Mouse (Mus musculus): ENCODE results near the gene Chil3. TPM values are rescaled to one million over a fixed set of nuclear protein-coding genes. Genes with fewer than 3 reads are reported as not detected.
"Not testable (repeated sequence)": the region's sequence is repeated elsewhere in the genome, so short reads cannot be mapped to it uniquely, and the experiment has no call there.

The Chil3 gene
- 0.70 TPM in 1 of 2 replicates, not detected in the other for polyA plus RNA-seq (2014; fragmentation: Nextera tagmentation; extraction: Ambion mirVana)

DNA sequence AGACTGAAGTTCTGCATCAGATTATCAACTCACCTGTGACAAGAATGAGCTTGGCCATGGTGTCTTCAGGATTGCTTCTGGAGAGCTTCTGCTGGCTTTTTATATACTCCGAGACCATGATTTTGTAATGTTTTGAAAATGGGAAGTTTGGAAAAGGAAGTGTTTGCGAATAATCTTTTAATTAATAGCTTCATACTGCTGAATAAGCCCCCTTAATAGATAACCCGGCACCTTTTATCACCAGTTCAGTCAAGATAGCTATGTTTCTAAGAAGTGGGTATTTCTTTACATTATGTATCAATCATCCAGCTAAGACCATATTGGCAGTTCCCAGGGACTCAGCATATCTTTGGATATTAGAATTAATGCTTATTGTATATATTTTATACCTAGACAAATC, at the start of gene Chil3:
Gene Chil3, minus strand, starts transcription at position 101 of the 400 bp plus-strand sequence.
- H3K4me1 ChIP-seq (ENCODE audit: control insufficient read depth, insufficient read depth, low read length), result no peaks in the 10 kb centered on the region
- H3K27ac ChIP-seq (ENCODE audit: low read length), result no peak within 1 kb of the TSS
- 73% methylated on average over 3 of the region's 3 CpGs for WGBS
- ATAC-seq (ENCODE audit: insufficient number of reproducible peaks, insufficient read depth, low FRiP score, low read depth), result no peak
- no peak within 1 kb of the TSS for H3K4me3 ChIP-seq (ENCODE audit: low read depth, low read length)
- no peaks in the 10 kb centered on the region for H3K36me3 ChIP-seq (ENCODE audit: control insufficient read depth, insufficient read depth, low read length)
- no peak within 1 kb of the TSS for H3K4me2 ChIP-seq (replicated peaks; ENCODE audit: low read depth, low read length)
- H3K27me3 ChIP-seq (ENCODE audit: control insufficient read depth, insufficient read depth, low read length), result no peaks in the 10 kb centered on the region
- H3K9ac ChIP-seq (replicated peaks; ENCODE audit: low read depth, low read length), result no peak within 1 kb of the TSS
- H3K9me3 ChIP-seq (ENCODE audit: control insufficient read depth, low read depth, low read length), result no peaks in the 10 kb centered on the region

DNA sequence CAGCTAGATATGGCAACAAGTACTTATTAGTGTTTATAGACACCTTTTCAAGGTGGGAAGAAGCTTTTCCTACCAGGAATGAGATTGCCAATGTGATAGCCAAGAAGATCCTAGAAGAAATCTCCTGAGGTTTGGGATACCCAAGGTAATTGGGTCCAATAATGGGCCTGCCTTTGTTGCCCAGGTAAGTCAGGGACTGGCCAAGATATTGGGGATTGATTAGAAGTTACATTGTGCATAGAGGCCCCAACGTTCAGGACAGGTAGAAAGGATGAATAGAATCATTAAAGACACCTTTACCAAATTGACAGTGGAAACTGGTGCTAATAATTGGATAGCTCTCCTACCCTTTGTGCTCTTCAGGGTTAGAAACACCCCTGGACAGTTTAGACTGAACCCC, 30.7 kb upstream of the Chil3 start:
- WGBS, result 67% methylated on average over 1 of the region's 1 CpGs
- H3K9ac ChIP-seq (replicated peaks; ENCODE audit: low read depth, low read length); ATAC-seq (ENCODE audit: insufficient number of reproducible peaks, insufficient read depth, low FRiP score, low read depth); H3K9me3 ChIP-seq (ENCODE audit: control insufficient read depth, low read depth, low read length); H3K36me3 ChIP-seq (ENCODE audit: control insufficient read depth, insufficient read depth, low read length); H3K4me1 ChIP-seq (ENCODE audit: control insufficient read depth, insufficient read depth, low read length); H3K4me2 ChIP-seq (replicated peaks; ENCODE audit: low read depth, low read length); H3K4me3 ChIP-seq (ENCODE audit: low read depth, low read length); H3K27me3 ChIP-seq (ENCODE audit: control insufficient read depth, insufficient read depth, low read length); H3K27ac ChIP-seq (ENCODE audit: low read length): not testable (repeated sequence)

DNA sequence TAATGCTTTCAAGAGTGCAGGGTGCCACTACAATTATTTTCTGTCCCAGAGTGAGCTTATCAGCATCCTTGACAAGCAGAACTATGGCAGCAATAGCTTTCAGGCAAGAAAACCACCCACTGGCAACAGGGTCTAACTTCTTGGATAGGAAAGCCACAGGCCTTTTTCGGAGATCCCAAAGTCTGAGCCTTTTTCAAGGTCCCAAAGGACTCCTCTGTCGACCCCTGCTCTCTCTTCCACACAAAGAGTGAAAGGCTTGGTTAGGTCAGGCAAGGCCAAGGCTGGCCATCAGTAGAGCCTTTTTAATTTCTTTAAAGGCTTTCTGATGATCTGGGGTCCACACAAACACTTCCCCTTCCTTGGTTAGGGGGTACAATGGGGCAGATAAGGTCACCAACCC, 29.9 kb upstream of the Chil3 start:
- H3K4me3 ChIP-seq (ENCODE audit: low read depth, low read length); ATAC-seq (ENCODE audit: insufficient number of reproducible peaks, insufficient read depth, low FRiP score, low read depth); H3K4me2 ChIP-seq (replicated peaks; ENCODE audit: low read depth, low read length); H3K4me1 ChIP-seq (ENCODE audit: control insufficient read depth, insufficient read depth, low read length); H3K27me3 ChIP-seq (ENCODE audit: control insufficient read depth, insufficient read depth, low read length); H3K9me3 ChIP-seq (ENCODE audit: control insufficient read depth, low read depth, low read length); H3K27ac ChIP-seq (ENCODE audit: low read length); H3K9ac ChIP-seq (replicated peaks; ENCODE audit: low read depth, low read length); H3K36me3 ChIP-seq (ENCODE audit: control insufficient read depth, insufficient read depth, low read length): not testable (repeated sequence)
- 73% methylated on average over 2 of the region's 2 CpGs for WGBS

DNA sequence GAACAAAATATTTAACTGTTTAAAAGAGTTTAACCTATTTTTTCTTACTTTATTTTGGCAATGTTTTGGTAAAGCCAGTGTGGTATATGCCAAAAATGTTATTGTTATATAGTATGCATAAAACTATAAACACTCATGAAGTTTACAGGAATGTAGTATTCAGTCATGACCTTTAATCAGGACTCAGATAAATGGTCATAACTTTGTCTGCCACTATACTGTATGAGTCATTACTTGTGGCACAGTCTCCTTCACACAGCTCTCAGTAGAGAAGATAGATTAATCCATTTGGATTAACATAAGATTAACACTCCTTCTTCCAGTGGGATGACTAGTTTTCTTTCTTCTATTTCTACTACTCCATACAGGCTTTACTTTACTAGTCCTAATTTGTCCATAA, 28.9 kb upstream of the Chil3 start:
- Histone ChIP-seq H3K4me3 (ENCODE audit: low read depth, low read length) (no peak overlapping the region), H3K27me3 (ENCODE audit: control insufficient read depth, insufficient read depth, low read length) (no peaks in the 10 kb centered on the region), H3K9me3 (ENCODE audit: control insufficient read depth, low read depth, low read length) (peaks cover 10% of the 10 kb centered on the region; the same call in 1 of the 2 replicates), H3K27ac (ENCODE audit: low read length) (no peak overlapping the region), H3K4me2 (replicated peaks; ENCODE audit: low read depth, low read length) (no peak overlapping the region), H3K9ac (replicated peaks; ENCODE audit: low read depth, low read length) (no peak overlapping the region), H3K4me1 (ENCODE audit: control insufficient read depth, insufficient read depth, low read length) (no peaks in the 10 kb centered on the region), H3K36me3 (ENCODE audit: control insufficient read depth, insufficient read depth, low read length) (no peaks in the 10 kb centered on the region)
- ATAC-seq (ENCODE audit: insufficient number of reproducible peaks, insufficient read depth, low FRiP score, low read depth), result no peak

DNA sequence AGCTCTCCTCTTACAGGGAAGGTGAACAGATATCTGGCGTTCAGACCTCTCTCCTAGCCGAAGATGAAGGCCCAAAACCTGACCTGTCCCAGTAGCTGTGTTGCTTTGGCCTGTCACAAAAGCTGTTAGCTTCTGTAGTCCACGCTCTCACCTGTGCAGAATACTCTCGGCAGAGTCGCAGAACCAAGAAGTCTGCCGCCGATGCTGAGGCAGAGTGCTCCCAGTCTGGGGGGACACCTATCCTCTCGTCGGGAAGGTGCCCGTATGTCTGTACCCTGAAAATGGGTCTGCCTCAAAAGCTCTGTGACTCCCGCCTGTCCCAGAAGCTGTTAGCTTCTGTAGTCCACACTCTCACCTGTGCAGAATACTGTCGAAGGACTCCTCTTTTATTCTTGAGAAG, 28.1 kb upstream of the Chil3 start:
- H3K36me3 ChIP-seq (ENCODE audit: control insufficient read depth, insufficient read depth, low read length), result no peaks in the 10 kb centered on the region
- no peak overlapping the region for H3K4me2 ChIP-seq (replicated peaks; ENCODE audit: low read depth, low read length)
- no peak overlapping the region for H3K27ac ChIP-seq (ENCODE audit: low read length)
- H3K4me3 ChIP-seq (ENCODE audit: low read depth, low read length), result no peak overlapping the region
- no peaks in the 10 kb centered on the region for H3K4me1 ChIP-seq (ENCODE audit: control insufficient read depth, insufficient read depth, low read length)
- peaks cover 10% of the 10 kb centered on the region; the same call in 1 of the 2 replicates for H3K9me3 ChIP-seq (ENCODE audit: control insufficient read depth, low read depth, low read length)
- H3K9ac ChIP-seq (replicated peaks; ENCODE audit: low read depth, low read length), result no peak overlapping the region
- ATAC-seq (ENCODE audit: insufficient number of reproducible peaks, insufficient read depth, low FRiP score, low read depth), result no peak
- 90% methylated on average over 12 of the region's 12 CpGs for WGBS
- H3K27me3 ChIP-seq (ENCODE audit: control insufficient read depth, insufficient read depth, low read length), result no peaks in the 10 kb centered on the region

DNA sequence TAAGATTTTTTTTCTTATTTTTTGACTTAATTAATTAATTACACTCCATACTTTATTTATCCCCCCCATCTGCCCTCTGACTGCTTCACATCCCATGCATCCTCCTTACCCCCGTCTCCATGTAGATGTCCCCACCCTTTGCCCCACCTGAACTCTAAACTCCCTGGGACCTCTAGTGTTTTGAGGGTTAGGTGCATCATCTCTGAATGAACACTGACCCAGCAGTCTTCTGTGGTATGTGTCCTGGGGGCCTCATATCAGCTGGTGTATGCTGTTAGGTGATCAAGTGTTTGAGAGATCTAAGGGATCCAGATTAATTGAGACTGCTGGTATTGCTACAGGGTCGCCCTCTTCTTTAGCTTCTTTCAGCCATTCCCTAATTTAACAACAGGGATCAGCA, 20.6 kb upstream of the Chil3 start:
- Histone ChIP-seq H3K9ac (replicated peaks; ENCODE audit: low read depth, low read length) (no peak overlapping the region), H3K4me2 (replicated peaks; ENCODE audit: low read depth, low read length) (no peak overlapping the region), H3K27me3 (ENCODE audit: control insufficient read depth, insufficient read depth, low read length) (no peaks in the 10 kb centered on the region), H3K36me3 (ENCODE audit: control insufficient read depth, insufficient read depth, low read length) (no peaks in the 10 kb centered on the region), H3K9me3 (ENCODE audit: control insufficient read depth, low read depth, low read length) (no peaks in the 10 kb centered on the region), H3K4me3 (ENCODE audit: low read depth, low read length) (no peak overlapping the region), H3K4me1 (ENCODE audit: control insufficient read depth, insufficient read depth, low read length) (no peaks in the 10 kb centered on the region), H3K27ac (ENCODE audit: low read length) (no peak overlapping the region)
- peak; percentile 33; the same call in 1 of the 2 replicates for ATAC-seq (ENCODE audit: insufficient number of reproducible peaks, insufficient read depth, low FRiP score, low read depth)
- WGBS, result 84% methylated on average over 2 of the region's 2 CpGs

DNA sequence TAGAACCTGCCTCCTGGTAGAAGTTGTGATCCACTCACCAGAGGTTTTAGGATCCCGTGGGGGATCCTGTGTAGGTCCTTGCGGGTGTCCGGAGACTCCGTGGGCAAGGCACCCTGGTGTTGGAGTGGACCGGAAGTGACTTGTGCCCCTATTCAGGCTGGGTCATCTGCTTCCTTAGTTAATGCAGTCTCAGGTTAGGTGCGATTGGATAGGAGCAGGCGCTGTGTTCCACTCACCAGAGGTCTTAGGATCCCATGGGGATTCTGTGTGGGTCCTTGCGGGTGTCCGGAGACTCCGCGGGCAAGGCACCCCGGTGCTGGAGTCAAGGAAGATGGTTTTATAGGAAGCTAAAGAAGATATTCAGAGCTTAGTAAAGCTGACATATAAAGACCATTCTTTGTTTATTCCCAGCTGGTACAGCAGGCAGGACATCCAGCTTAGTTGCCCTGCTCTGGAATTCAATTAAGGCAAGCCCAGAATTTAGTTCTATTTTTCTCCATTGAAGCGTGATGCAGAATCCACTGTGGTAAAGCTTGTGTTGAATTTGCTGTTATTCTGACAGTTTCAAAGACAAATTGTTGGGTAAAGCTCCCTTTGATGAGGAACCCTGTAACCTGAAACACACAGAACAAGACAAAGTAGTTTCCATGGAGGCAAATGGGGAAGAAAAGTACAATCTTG, 10.3 kb upstream of the Chil3 start:
- H3K36me3 ChIP-seq (ENCODE audit: control insufficient read depth, insufficient read depth, low read length), result no peaks in the 10 kb centered on the region
- H3K9me3 ChIP-seq (ENCODE audit: control insufficient read depth, low read depth, low read length), result no peaks in the 10 kb centered on the region
- no peaks in the 10 kb centered on the region for H3K4me1 ChIP-seq (ENCODE audit: control insufficient read depth, insufficient read depth, low read length)
- WGBS, result 86% methylated on average over 13 of the region's 13 CpGs
- H3K27ac ChIP-seq (ENCODE audit: low read length), result no peak overlapping the region
- no peak overlapping the region for H3K9ac ChIP-seq (replicated peaks; ENCODE audit: low read depth, low read length)
- H3K4me2 ChIP-seq (replicated peaks; ENCODE audit: low read depth, low read length), result no peak overlapping the region
- no peak overlapping the region for H3K4me3 ChIP-seq (ENCODE audit: low read depth, low read length)
- H3K27me3 ChIP-seq (ENCODE audit: control insufficient read depth, insufficient read depth, low read length), result no peaks in the 10 kb centered on the region
- ATAC-seq (ENCODE audit: insufficient number of reproducible peaks, insufficient read depth, low FRiP score, low read depth), result no peak

DNA sequence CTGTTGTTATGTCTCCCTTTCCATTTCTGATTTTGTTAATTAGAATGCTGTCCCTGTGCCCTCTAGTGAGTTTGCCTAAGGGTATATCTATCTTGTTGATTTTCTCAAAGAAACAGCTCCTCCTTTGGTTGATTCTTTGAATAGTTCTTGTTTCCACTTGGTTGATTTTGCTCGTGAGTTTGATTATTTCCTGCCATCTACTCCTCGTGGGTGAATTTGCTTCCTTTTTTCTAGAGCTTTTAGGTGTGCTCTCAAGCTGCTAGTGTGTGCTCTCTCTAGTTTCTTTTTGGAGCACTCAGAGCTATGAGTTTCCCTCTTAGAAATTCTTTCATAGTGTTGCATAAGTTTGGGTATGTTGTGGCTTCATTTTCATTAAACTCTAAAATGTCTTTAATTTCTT, 7.6 kb upstream of the Chil3 start:
- not testable (repeated sequence) for H3K27me3 ChIP-seq (ENCODE audit: control insufficient read depth, insufficient read depth, low read length); ATAC-seq (ENCODE audit: insufficient number of reproducible peaks, insufficient read depth, low FRiP score, low read depth)
- WGBS, result 61% methylated on average over 2 of the region's 2 CpGs

DNA sequence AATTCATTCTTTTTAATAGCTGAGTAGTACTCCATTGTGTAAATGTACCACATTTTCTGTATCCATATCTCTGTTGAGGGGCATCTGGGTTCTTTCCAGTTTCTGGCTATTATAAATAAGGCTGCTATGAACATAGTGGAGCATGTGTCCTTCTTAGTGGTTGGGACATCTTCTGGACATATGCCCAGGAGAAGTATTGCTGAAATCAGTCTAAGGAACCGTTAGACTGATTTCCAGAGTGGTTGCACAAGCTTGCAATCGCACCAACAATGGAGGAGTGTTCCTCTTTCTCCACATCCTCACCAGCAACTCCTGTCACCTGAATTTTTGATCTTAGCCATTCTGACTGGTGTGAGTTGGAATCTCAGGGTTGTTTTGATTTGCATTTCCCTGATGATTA, 5.1 kb upstream of the Chil3 start:
- not testable (repeated sequence) for H3K9me3 ChIP-seq (ENCODE audit: control insufficient read depth, low read depth, low read length); ATAC-seq (ENCODE audit: insufficient number of reproducible peaks, insufficient read depth, low FRiP score, low read depth); H3K4me3 ChIP-seq (ENCODE audit: low read depth, low read length); H3K9ac ChIP-seq (replicated peaks; ENCODE audit: low read depth, low read length); H3K36me3 ChIP-seq (ENCODE audit: control insufficient read depth, insufficient read depth, low read length); H3K4me2 ChIP-seq (replicated peaks; ENCODE audit: low read depth, low read length); H3K27ac ChIP-seq (ENCODE audit: low read length); H3K4me1 ChIP-seq (ENCODE audit: control insufficient read depth, insufficient read depth, low read length); H3K27me3 ChIP-seq (ENCODE audit: control insufficient read depth, insufficient read depth, low read length)
- WGBS, result 73% methylated on average over 2 of the region's 2 CpGs

More for the DNA sequence above, 7.6 kb upstream of the Chil3 start:
- H3K4me2 ChIP-seq (replicated peaks; ENCODE audit: low read depth, low read length); H3K27ac ChIP-seq (ENCODE audit: low read length); H3K9me3 ChIP-seq (ENCODE audit: control insufficient read depth, low read depth, low read length); H3K36me3 ChIP-seq (ENCODE audit: control insufficient read depth, insufficient read depth, low read length); H3K9ac ChIP-seq (replicated peaks; ENCODE audit: low read depth, low read length); H3K4me1 ChIP-seq (ENCODE audit: control insufficient read depth, insufficient read depth, low read length); H3K4me3 ChIP-seq (ENCODE audit: low read depth, low read length): not testable (repeated sequence)

Data from stomach, embryonic 14.5 days (tissue).